Mouse (Mus musculus): ENCODE data around the gene Mtus2.

DNA sequence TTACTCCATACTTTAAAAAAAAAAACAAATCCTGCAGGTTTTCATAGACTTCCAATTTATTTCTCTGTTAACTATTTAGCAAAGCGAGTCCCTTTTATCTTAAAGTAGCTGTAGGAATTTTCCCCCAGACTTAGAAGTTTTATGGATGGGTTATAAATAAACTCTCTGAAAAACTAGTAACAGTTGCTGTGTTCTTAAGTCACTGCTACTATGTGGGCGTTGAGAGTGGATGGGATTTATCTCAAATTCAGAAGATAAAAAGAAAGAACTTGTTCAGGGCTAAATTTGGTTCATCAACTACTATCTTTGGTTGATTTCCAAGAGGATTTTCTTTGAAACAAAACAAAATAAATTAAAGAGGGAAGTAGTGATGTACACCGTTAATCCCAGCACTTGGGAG lies 197.6 kb downstream of the Mtus2 start:
- TF ChIP-seq ZC3H11A (IDR thresholded peaks at IDR 0.05; ENCODE audit: borderline replicate concordance, low read depth, low read length) (no peak), CHD2 (IDR thresholded peaks at IDR 0.05; ENCODE audit: low read depth, low read length) (no peak)
